Mouse (Mus musculus) granulocyte monocyte progenitor cell, adult 5-6 weeks (primary cell): Measurements from ENCODE around the gene Tfap4. TPM values are rescaled to one million over a fixed set of nuclear protein-coding genes. Genes with fewer than 3 reads are reported as not detected.
A peak's percentile ranks its signal among the peaks of the same experiment; 100 is the strongest.

Experiments
- ATAC-seq: replicated peaks from 2 replicates; pipeline ENCODE4 v1.8.0; 2016; ENCODE audit warnings: mild to moderate bottlenecking, moderate TSS enrichment, inconsistent platforms; ENCODE audit not compliant: poor library complexity, severe bottlenecking
- total RNA-seq, 2 experiments: library from RNA; stranded (forward) in 1 of 2; stranded (reverse) in 1 of 2; fragments of 200-712, 200-1000 nt in 1 of 2; fragments of >200 nt in 1 of 2; fragmentation: Nextera tagmentation in 1 of 2; gene quantifications; 2 replicates each; pipeline ENCODE4 v1.2.3; 2014 to 2017

Gene Tfap4
- total RNA-seq (2014; fragmentation: Nextera tagmentation) (34.8 and 46.6 TPM in 2 replicates), total RNA-seq (2017) (36.4 and 47.6 TPM in 2 replicates)

DNA sequence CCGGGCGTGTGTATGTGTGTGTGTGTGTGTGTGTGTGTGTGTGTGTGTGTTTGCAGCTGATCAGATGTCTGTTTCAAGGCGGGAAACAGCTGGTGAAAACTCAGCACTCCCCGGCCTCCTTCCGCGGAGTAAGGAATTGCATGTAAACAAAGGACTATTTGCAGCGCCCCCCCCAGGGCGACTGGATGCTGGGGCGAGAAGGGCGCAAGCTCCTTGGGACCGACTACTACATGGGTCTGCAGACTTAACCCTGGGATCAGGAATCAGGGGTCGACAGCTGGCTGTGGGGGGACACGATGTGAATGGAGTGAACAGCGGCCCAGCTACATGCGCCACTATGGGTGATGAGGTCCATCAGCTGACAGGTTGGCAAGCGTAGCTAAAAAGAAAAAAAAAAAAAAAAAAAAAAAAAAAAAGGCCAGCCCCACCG lies at the start of gene Tfap4:
Gene Tfap4 (minus strand): TSS at position 140 of the 430 bp plus-strand sequence.
- ATAC-seq = peak; percentile 35

- ATAC-seq = no peak
These were observed 48.9 kb upstream of the Tfap4 start for GRCm38 (mm10) chr16:4608532-4609059.

DNA sequence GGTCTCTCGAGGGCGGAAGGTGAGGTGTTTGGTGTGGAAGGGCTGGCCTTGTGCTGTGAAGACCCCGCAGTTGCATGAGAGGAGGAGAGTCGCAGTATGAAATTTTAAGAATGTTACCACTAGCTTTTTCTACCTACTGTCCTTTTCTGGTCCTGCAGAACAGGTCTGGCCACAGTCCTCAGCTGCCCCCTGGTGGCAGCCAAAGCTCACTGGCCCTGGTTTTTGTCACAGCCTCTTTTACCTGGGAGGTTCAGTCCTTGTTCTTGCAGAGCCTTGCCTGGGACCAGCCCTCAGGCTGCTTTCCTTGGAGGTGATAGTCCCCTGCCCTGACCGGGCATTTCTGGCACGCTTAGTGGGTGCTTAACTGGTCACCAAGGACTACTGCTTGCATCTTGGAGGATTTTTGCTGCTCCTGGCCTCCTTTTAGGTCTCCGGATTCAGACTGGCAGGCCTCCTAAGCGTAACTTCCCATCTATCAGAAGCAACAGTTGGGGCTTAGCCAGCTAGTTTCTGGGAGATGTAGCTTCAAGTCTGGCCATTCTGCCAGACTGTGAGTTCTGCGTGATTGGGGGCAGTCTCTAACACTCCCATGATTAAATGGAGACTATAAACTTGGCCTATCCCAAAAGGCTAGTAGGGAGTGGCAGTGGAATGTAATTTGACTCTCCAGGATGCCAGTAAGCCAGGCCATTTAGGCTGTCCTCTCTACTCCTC lies 48.3 kb upstream of the Tfap4 start:
- ATAC-seq = peak; percentile 64

DNA sequence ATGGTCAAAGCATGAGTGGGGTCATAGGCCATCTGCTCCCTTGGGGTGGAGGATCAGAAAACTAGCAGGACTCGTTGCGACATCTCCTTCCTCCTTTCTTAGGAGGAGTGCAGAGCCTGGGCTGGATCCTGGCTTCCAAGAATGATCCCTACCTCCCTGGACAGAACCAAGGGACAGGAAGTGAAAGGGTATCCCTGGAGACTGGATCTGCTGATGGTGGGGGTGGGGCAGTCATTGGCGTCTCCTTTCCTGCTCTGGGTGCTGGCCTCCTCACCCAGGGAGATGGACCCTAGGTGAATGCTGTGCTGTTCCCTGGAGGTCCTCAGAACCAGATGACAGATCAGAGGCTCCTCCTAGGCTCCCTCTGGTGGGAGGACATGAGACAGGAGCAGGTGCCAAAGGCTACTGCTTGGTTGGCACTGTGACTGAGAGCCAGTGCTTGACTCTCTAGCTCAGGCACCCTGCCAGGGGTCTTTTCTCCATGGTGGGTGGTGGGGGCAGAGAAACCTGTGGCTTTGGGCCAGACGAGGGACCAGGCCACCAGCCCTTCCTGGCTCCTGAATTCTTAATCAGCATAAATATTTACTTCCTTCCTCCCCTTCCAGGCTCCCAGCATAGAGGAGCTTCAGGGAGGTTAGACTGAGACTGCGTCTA lies 46.9 kb upstream of the Tfap4 start:
- ATAC-seq = peak; percentile 62

DNA sequence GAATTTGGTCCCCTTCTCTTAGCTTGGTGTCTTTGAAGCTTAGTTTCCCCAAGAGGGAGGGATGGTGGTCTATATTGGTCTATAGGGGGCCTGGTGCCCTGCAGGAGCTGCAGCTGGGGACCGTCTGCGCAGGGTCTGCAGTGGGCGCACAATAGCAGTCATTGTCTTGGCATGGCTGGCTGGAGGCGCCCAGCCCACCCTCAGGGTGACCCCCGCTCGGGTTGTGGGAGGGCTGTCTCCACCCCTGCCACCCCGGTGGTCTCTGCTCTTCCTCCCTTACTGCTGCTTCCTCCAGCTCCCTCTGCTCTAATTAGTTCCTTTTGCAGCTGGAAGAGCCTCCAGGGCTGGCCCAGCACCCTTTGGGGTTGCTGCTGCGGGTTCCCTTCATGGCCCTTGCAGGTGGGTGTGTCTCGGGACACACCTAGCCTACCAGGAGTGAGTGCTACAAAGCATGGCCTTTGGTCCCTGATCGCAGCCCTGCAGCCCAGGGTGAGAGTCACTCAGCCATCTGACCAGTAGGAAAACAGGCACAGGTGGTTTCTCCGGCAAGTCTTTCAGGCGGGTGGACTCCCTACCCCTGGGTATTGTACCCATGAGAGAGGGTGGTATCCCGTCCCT lies 46.0 kb upstream of the Tfap4 start:
- no peak for ATAC-seq

DNA sequence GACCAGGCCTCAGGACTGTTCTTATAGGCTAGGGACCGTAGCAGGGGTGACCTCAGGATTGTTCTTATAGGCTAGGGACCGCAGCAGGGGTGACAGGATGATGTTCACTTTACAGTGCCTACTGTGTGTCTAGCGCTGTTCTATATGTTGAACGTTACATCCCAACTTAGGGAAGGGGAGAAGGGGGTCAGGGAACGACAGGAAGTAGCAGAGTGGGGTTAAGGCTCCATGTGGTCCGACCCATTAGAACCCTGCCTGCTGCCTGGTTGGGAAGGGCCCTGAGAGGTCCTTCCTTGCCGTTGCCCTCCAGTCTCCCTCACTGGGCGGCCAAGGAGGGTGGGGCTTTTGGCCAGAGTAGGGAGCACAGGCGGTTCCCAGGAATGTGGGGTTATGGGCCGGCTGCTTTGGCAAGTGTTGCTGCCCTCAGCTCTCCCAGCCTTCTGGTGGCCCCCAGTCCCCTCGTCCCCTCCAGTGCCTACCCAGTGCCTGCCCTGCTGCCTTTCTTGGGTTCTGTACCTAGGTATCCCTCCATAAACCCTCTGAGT lies 44.7 kb upstream of the Tfap4 start:
- no peak for ATAC-seq

DNA sequence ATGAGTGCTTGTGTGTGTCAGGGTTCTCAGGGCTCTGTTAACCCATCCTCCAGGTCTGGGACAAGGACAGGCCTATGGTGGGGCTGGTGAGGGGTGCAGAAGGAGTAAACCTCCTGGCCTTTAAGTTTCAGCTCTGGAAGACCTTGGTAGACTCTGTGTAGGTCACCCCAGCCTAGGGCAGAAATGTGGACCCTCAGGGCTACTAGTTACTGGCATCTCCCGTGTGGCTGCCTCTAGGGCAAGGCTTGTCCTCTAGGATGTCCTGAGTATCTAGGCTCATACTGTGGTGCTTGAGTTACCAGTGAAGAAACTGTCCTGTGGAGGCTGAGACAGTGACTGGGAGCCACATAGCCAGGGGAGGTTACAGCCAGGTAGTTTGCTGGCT lies 43.8 kb upstream of the Tfap4 start:
- no peak for ATAC-seq

GRCm38 (mm10) chr16:4602766-4603452 lies 43.3 kb upstream of the Tfap4 start:
- ATAC-seq = no peak

DNA sequence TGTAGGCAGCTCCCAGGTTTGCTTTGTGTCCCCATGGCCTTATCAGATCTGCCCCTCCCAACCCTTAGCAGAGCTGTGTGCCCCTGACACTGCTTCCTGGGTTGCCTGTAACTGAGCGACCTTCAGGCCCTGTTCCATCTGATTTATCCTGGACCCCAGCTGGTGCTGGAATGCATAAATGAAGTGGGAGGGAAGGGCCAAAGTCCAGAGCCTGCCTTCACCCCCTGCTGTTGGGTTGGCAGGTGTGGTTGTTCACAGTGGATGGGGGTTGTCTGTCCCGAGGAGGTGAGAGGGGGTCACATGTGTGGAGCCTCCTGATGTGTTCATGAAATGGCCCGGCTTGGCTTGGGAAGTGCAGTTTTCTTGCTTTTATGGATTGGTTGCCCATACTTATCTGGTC lies 42.5 kb upstream of the Tfap4 start:
- no peak for ATAC-seq

DNA sequence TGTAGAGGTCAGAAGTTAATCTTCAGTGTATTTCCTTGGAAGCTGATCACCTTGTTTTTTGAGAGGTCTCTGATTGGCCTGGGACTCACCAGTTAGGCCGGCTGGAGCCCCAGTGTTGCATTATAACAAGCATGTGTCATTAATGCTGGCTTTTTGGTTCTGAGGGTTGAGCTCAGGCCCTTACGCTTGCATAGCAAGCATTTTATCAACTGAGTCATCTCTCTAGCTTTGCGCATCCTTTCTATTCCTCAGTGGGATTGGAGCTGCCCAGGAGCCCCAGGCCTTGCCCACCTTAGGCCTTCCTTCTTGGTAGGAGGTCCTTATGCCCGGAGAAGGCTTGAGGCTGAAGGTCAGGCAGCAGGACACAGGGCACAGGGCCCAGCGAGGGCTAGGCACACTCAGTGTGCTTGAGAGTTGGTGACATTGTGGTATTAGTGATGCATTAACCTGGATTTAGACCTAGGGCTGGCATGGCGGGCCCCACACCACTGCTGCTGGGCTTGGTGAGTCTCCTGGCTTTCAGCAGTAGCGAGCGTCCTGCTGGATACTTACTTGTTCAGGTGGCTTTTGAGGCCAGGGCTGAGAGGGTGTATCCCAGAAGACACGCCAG lies 41.2 kb upstream of the Tfap4 start:
- no peak for ATAC-seq

DNA sequence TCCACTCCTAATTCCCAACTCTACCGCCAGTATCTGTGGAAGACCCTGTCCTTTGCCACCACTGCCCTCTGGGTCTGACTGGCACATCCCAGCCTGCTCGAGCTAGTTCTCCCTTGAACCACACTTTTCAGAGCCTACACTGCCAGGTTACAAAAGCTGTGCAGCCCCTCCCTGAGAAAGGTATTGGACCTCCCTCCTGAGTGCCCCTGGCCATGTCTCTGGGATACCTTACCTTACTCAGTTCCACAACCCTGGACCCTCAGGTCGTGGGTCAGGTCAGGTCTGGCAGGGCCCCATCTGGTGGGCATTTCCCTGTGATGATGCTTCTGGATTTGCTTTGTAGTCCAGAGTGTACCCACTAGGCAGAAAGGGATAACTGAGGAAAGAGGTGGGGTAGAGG lies 40.0 kb upstream of the Tfap4 start:
- no peak for ATAC-seq

- ATAC-seq = no peak
These were observed 39.4 kb upstream of the Tfap4 start for GRCm38 (mm10) chr16:4598891-4599543.

DNA sequence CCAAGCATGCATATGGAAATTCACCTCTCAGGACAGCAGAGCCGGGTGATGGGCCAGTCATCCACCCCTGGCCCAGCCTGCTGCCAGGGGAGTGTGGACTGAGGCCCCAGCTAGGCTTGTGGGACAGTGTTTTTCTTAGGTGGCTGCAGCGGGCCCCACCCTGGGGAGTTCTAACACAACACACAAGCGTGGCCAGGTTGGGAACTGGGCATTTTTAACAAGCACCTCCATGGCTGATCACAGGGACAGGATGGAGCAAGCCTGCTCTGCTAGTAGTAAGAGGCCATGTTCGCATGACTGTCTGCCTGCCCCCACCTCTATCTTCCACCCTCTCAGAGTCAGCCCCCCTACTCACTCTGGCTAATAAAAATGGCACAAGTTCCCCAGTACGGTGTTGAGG lies 38.4 kb upstream of the Tfap4 start:
- ATAC-seq = no peak

DNA sequence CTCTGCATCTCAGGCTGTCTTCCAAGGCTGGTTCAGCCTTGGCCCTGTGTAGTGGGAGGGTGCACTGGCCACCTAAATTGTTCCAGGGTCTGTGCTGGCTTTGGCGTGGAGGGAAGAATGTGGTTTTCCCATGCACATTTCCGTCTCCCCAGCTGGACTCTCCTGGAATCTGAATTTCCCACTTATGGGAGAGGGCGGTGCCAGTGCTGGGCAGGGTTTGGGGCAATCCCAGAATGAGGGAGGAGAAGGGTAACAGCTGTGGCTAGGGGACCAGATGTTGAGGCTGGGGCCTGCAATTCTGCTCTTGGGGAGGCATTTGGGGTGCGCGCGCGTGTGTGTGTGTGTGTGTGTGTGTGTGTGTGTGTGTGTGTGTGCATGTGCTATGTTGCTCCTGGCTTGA lies 37.6 kb upstream of the Tfap4 start:
- no peak for ATAC-seq

- ATAC-seq = no peak
These were observed 37.2 kb upstream of the Tfap4 start for GRCm38 (mm10) chr16:4596836-4597235.

DNA sequence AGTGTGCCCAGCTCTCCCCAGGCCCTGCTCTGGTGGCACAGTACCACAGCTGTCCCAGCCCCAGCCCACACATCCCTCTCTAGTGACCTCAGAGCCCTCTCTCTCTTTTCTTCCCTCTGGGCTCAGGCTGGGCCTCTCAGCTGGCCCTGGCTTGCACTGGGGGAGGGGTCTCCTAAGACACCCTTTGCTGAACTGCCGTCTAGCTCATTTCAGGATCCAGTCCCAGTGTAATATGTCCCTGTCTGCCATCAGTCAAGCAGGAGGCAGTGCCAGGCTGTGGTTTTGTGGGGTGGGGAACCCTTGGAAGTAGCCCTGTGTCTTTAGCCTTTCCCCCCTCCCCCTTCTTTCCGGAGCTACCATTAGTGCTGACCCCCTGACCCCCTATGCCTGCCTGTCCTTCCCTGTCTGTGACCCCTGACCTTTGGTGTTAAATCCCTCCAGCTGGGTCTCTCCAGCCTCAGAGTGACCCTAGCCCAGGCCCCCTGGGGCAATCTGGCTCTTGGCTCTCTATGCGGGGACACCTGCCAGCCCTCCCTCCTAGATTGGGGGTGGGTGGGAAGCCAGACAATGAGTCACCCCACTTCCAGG lies 36.6 kb upstream of the Tfap4 start:
- ATAC-seq = no peak

DNA sequence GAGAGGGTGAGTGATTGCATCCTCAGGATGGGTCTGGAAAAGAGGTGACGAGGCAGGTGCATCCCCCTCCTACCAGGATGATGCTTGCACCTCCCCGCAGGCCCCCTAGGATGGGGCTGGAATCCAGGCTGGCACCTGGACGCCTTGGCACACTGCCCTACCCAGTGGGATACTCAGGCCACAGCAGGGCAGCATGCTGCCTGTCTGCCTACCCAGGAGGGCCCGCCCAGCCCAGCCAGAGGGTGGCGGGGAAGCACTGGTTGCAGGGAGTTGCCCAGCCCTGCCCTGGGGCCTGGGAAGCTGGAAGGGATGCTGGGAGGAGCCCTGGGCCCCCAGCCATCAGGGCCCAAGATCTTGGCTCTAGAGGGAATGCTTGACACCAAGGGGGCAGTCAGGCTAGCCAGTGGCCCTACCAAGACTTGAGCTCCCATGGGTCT lies 35.9 kb upstream of the Tfap4 start:
- ATAC-seq = no peak

GRCm38 (mm10) chr16:4594814-4595526 lies 35.3 kb upstream of the Tfap4 start:
- peak; percentile 31 for ATAC-seq
